Mouse (Mus musculus) urinary bladder, postnatal 4 days (tissue): ENCODE data around the gene Il3ra.

Experiments used
- DNase-seq, 2 experiments: peaks; one replicate each; pipeline ENCODE4 v3.0.0; 2021 to 2022; ENCODE audit warnings: low spot score in 2 of 2

Il3ra gene

DNA sequence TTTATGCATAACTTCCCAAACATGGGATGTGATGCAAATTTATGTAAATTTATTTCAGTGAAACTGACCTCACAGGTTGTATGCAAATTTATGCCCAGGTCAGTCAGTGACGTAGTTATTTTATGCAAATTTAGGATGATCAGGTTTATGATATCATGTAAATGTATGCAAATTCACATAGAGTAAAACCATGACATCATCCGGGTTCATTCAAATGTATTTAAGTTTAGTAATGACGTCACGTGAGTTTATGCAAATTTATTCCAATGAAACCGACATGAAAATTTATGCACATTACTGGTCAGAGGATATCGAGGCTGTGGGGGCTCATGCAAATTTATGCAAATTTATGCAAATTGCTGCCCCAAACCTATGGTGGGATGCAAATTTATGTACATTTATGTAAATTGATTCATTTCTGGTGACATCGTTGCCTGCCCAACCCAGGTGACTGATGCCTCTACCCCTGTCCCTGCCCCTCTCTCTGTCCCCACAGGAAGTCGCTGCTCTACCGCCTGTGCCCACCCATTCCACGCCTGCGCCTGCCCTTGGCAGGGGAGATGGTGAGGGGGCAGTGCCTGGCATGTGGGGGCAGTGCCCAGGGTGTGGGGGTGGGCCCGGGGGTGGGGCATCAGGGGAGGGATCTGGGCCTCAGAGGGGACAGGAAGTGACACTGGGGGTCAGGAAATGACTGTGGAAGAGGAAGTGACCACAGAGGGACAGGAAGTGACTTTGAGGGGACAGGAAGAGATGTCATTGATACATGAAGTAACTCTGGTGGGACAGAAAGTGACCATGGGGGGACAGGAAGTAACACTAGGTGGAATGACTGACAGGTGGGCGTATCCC lies 8.7 kb downstream of the Il3ra start:
- DNase-seq: no peak

GRCm38 (mm10) chr14:14355360-14355646 lies 9.2 kb downstream of the Il3ra start:
- no peak for DNase-seq

GRCm38 (mm10) chr14:14395535-14395934 lies 49.5 kb downstream of the Il3ra start:
- no peak for DNase-seq

- DNase-seq: no peak
Measured at GRCm38 (mm10) chr14:14400998-14401397, 54.9 kb downstream of the Il3ra start, which contains the start of gene Olfr721-ps1. Olfr721-ps1 (plus strand) TSS chr14:14401298.
